Mouse (Mus musculus): ENCODE results near the gene Srd5a1.

- TF ChIP-seq CTCF (IDR thresholded peaks at IDR 0.05; ENCODE audit: insufficient read depth, low read length) (no peak), POLR2A (IDR thresholded peaks at IDR 0.05; ENCODE audit: borderline replicate concordance, extremely low read depth, low read depth, low read length) (no peak)
Observed at GRCm38 (mm10) chr13:69541776-69542175, 69.5 kb downstream of the Srd5a1 start.

All from lung, adult 2 months (tissue).